Mouse (Mus musculus) MEL (cell line): ENCODE data around the gene Itsn2.

ENCODE experiments used
- E2F4 ChIP-seq: IDR thresholded peaks from 2 replicates; pipeline ENCODE4 v1.6.1; 2011; ENCODE audit warnings: low read depth, low read length, improper control_type of control experiment, borderline replicate concordance
- KAT2A ChIP-seq: conservative IDR thresholded peaks from 2 replicates; pipeline ENCODE4 v1.6.1; 2012; ENCODE audit warnings: low read depth, low read length, improper control_type of control experiment, inconsistent platforms

- TF ChIP-seq KAT2A (no peak), E2F4 (no peak)
Observed at GRCm38 (mm10) chr12:4624201-4624600, 31.8 kb downstream of the Itsn2 start.
